Mouse (Mus musculus) testis, adult 2 months (tissue): ENCODE measurements around the gene Kcnk1.

Experiments
- CTCF ChIP-seq: fragments of 200-500 bp; IDR thresholded peaks from 2 replicates; pipeline ENCODE4 v1.5.1; 2012; ENCODE audit warnings: low read depth, mild to moderate bottlenecking, inconsistent platforms, low read length, moderate library complexity; ENCODE audit not compliant: control insufficient read depth, insufficient read depth, insufficient replicate concordance
- POLR2A ChIP-seq: fragments of 200-500 bp; IDR thresholded peaks from 2 replicates; pipeline ENCODE4 v1.6.1; 2012; ENCODE audit warnings: low read depth, mild to moderate bottlenecking, inconsistent platforms, low read length, moderate library complexity; ENCODE audit not compliant: control insufficient read depth

DNA sequence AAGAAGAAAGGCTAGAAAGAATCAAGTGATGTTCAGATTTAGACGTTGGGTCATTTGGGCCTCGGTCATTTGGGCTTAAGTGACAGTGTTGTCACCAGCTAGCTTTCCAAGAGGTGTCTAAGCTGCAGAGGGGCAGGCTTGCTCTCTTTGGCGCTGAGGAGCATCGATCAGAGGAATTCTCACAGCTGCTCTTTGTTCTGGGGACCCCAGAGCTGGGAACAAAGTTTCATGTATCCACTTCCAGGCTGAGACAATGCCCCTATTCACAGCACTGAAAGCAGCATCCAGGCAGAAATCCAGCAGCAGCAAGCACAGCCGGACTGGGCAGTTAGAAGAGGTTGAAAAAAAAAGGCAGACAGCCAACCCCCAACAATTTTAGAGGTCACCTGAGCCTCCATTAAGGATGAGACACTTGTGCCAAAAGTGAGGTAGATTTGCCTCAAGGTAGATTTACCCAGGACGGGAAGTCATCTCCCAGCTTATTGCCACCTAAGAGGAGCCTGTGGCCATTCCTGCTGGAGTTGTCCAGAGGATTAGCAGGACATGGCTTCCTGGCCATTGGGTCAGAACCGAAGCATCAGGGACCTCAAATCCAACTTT lies 78.3 kb downstream of the Kcnk1 start:
- TF ChIP-seq CTCF, result no peak
- no peak for TF ChIP-seq POLR2A
